Mouse (Mus musculus): ENCODE results near the gene Akr1c6. TPM values are rescaled to one million over a fixed set of nuclear protein-coding genes. Genes with fewer than 3 reads are reported as not detected.

The Akr1c6 gene
- polyA plus RNA-seq, 1 experiment from 2014 or later = not detected

DNA sequence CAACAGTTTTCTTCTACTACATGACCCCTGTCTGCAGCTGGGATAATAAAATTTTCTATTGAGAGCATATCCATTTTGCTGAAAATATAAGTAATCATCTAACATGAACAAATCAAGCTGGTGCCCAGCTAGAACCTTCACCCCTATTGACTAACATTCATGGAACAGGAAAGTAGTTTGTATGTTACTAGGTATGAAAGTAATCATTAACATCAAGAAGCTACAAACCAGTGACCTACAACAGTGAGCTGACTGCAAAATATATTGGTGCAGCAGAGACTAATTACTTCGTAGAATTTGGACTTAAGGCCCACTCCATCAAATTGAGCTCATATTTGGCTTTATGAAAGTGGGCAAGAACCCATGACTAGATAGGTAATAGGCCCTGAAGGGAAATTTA, 27.3 kb upstream of the Akr1c6 start:
- Histone ChIP-seq H3K27ac (replicated peaks in 1 of 2; ENCODE audit: control insufficient read depth in 1 of 2, insufficient read depth in 1 of 2, low read depth in 2 of 2, low read length in 2 of 2) (no peak overlapping the region), H3K36me3 (ENCODE audit: control insufficient read depth, insufficient read depth, low read length) (no peaks in the 10 kb centered on the region), H3K4me1 (ENCODE audit: control insufficient read depth in 2 of 2, insufficient read depth in 2 of 2, low read length in 2 of 2) (no peaks in the 10 kb centered on the region), H3K9ac (ENCODE audit: low read length) (no peak overlapping the region), H3K4me3 (ENCODE audit: control insufficient read depth in 1 of 2, insufficient read depth in 1 of 2, low read depth in 1 of 2, low read length in 2 of 2) (no peak overlapping the region), H3K4me2 (ENCODE audit: low read length) (no peak overlapping the region), H3K27me3 (ENCODE audit: control insufficient read depth, insufficient read depth, low read length) (no peaks in the 10 kb centered on the region), H3K9me3 (ENCODE audit: control insufficient read depth, low read length) (no peaks in the 10 kb centered on the region)
- 82% methylated on average over 1 of the region's 1 CpGs for WGBS
- ATAC-seq (ENCODE audit: insufficient number of reproducible peaks, insufficient read depth, low FRiP score, low read depth) = no peak

DNA sequence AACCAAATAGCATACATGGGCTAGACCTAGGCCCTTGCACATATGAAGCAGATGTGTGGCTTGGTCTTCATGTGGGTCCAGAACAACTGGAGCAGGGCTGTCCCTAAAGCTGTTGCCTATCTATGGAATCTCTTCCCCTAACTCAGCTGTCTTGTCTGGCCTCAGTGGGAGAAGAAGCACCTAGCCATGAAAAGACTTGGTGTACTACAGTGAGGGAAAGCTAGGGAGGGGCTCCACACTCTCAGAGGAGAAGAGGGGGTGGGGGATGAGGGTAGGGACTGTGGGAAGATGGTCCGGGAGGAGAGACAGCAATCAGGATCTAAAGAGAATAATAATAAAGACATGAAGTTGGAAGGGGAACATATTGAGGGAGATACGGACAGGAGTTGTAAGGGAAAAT, 5.5 kb upstream of the Akr1c6 start:
- Histone ChIP-seq H3K27me3 (ENCODE audit: control insufficient read depth, insufficient read depth, low read length) (no peaks in the 10 kb centered on the region), H3K4me2 (ENCODE audit: low read length) (no peak overlapping the region), H3K36me3 (ENCODE audit: control insufficient read depth, insufficient read depth, low read length) (no peaks in the 10 kb centered on the region), H3K4me1 (ENCODE audit: control insufficient read depth in 2 of 2, insufficient read depth in 2 of 2, low read length in 2 of 2) (no peaks in the 10 kb centered on the region), H3K9ac (ENCODE audit: low read length) (no peak overlapping the region), H3K9me3 (ENCODE audit: control insufficient read depth, low read length) (no peaks in the 10 kb centered on the region), H3K27ac (replicated peaks in 1 of 2; ENCODE audit: control insufficient read depth in 1 of 2, insufficient read depth in 1 of 2, low read depth in 2 of 2, low read length in 2 of 2) (no peak overlapping the region), H3K4me3 (ENCODE audit: control insufficient read depth in 1 of 2, insufficient read depth in 1 of 2, low read depth in 1 of 2, low read length in 2 of 2) (no peak overlapping the region)
- no peak for ATAC-seq (ENCODE audit: insufficient number of reproducible peaks, insufficient read depth, low FRiP score, low read depth)
- WGBS = 85% methylated on average over 2 of the region's 2 CpGs

- H3K4me3 ChIP-seq (ENCODE audit: control insufficient read depth in 1 of 2, insufficient read depth in 1 of 2, low read depth in 1 of 2, low read length in 2 of 2) = no peak overlapping the region
- H3K36me3 ChIP-seq (ENCODE audit: control insufficient read depth, insufficient read depth, low read length) = no peaks in the 10 kb centered on the region
- no peaks in the 10 kb centered on the region for H3K4me1 ChIP-seq (ENCODE audit: control insufficient read depth in 2 of 2, insufficient read depth in 2 of 2, low read length in 2 of 2)
- 60% methylated on average over 2 of the region's 2 CpGs for WGBS
- no peak overlapping the region for H3K27ac ChIP-seq (replicated peaks in 1 of 2; ENCODE audit: control insufficient read depth in 1 of 2, insufficient read depth in 1 of 2, low read depth in 2 of 2, low read length in 2 of 2)
- ATAC-seq (ENCODE audit: insufficient number of reproducible peaks, insufficient read depth, low FRiP score, low read depth) = no peak
- no peaks in the 10 kb centered on the region for H3K9me3 ChIP-seq (ENCODE audit: control insufficient read depth, low read length)
- no peaks in the 10 kb centered on the region for H3K27me3 ChIP-seq (ENCODE audit: control insufficient read depth, insufficient read depth, low read length)
- no peak overlapping the region for H3K4me2 ChIP-seq (ENCODE audit: low read length)
- H3K9ac ChIP-seq (ENCODE audit: low read length) = no peak overlapping the region
Observed at GRCm38 (mm10) chr13:4429034-4429433, 5.1 kb upstream of the Akr1c6 start.

DNA sequence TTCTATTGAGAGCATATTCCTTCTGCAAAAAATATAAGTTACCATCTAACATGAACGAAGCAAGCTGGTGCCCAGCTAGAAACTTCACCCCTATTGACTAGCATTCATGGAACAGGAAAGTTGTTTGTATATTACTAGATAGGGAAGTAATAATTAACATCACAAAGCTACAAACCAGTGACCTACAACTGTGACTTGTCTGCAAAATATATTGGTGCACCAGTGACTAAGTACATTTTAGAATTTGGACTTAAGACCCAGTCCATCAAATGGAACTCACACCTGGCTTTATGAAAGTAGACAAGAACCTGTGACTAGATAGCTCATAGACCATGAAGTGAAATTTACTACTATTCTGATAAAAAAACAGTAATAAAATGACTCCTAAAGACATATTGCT, 3.0 kb upstream of the Akr1c6 start:
- Histone ChIP-seq H3K9me3 (ENCODE audit: control insufficient read depth, low read length) (no peaks in the 10 kb centered on the region), H3K27ac (replicated peaks in 1 of 2; ENCODE audit: control insufficient read depth in 1 of 2, insufficient read depth in 1 of 2, low read depth in 2 of 2, low read length in 2 of 2) (no peak overlapping the region), H3K27me3 (ENCODE audit: control insufficient read depth, insufficient read depth, low read length) (no peaks in the 10 kb centered on the region), H3K4me1 (ENCODE audit: control insufficient read depth in 2 of 2, insufficient read depth in 2 of 2, low read length in 2 of 2) (no peaks in the 10 kb centered on the region), H3K36me3 (ENCODE audit: control insufficient read depth, insufficient read depth, low read length) (no peaks in the 10 kb centered on the region), H3K9ac (ENCODE audit: low read length) (no peak overlapping the region), H3K4me2 (ENCODE audit: low read length) (no peak overlapping the region), H3K4me3 (ENCODE audit: control insufficient read depth in 1 of 2, insufficient read depth in 1 of 2, low read depth in 1 of 2, low read length in 2 of 2) (no peak overlapping the region)
- WGBS = 79% methylated on average over 1 of the region's 1 CpGs
- ATAC-seq (ENCODE audit: insufficient number of reproducible peaks, insufficient read depth, low FRiP score, low read depth) = no peak

DNA sequence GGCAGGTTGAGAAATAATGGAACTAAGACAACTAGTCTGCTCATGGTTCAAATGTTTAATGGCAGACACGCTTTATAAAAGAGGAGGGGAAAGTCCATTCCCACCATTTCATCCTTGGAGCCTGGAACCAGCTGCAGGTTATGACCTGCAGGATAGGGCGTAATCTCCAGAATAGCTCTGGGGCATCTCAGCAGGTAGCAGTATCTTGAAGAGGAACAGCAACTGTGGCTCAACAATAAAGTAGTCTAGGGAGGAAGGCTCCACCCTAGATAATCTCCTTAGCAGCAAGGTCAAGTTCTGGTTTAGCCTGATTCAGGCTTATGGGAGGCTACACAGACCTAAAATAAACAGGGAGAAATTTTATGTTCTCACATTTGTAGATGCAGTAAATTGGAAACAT, 31.5 kb downstream of the Akr1c6 start:
- Histone ChIP-seq H3K4me2 (ENCODE audit: low read length) (no peak overlapping the region), H3K9ac (ENCODE audit: low read length) (no peak overlapping the region), H3K4me3 (ENCODE audit: control insufficient read depth in 1 of 2, insufficient read depth in 1 of 2, low read depth in 1 of 2, low read length in 2 of 2) (no peak overlapping the region), H3K36me3 (ENCODE audit: control insufficient read depth, insufficient read depth, low read length) (no peaks in the 10 kb centered on the region), H3K9me3 (ENCODE audit: control insufficient read depth, low read length) (no peaks in the 10 kb centered on the region), H3K27me3 (ENCODE audit: control insufficient read depth, insufficient read depth, low read length) (no peaks in the 10 kb centered on the region), H3K4me1 (ENCODE audit: control insufficient read depth in 2 of 2, insufficient read depth in 2 of 2, low read length in 2 of 2) (no peaks in the 10 kb centered on the region), H3K27ac (replicated peaks in 1 of 2; ENCODE audit: control insufficient read depth in 1 of 2, insufficient read depth in 1 of 2, low read depth in 2 of 2, low read length in 2 of 2) (no peak overlapping the region)
- WGBS = 78% methylated on average over 2 of the region's 2 CpGs
- ATAC-seq (ENCODE audit: insufficient number of reproducible peaks, insufficient read depth, low FRiP score, low read depth) = no peak

DNA sequence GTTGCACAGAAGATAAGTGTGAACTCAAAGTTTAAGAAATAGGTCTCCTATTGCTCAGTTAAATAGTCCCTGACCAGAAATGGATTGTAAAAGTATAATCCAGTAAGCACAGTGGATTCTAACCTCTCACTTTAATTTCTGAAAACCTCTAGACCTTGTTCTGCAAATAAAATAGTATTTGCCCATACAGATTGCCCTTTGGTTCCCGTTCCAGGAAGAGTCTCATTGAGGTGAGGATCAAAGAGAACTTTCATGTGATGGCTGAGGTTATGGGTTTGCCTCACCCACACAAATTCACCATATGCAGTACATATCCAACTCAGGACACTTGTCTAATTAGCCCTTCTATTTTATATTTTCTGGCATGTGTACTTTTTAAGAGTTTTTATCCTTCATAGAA, 33.8 kb downstream of the Akr1c6 start:
- no peaks in the 10 kb centered on the region for H3K9me3 ChIP-seq (ENCODE audit: control insufficient read depth, low read length)
- no peaks in the 10 kb centered on the region for H3K4me1 ChIP-seq (ENCODE audit: control insufficient read depth in 2 of 2, insufficient read depth in 2 of 2, low read length in 2 of 2)
- ATAC-seq (ENCODE audit: insufficient number of reproducible peaks, insufficient read depth, low FRiP score, low read depth) = no peak
- H3K9ac ChIP-seq (ENCODE audit: low read length) = no peak overlapping the region
- H3K4me2 ChIP-seq (ENCODE audit: low read length) = no peak overlapping the region
- H3K27ac ChIP-seq (replicated peaks in 1 of 2; ENCODE audit: control insufficient read depth in 1 of 2, insufficient read depth in 1 of 2, low read depth in 2 of 2, low read length in 2 of 2) = no peak overlapping the region
- H3K36me3 ChIP-seq (ENCODE audit: control insufficient read depth, insufficient read depth, low read length) = no peaks in the 10 kb centered on the region
- H3K4me3 ChIP-seq (ENCODE audit: control insufficient read depth in 1 of 2, insufficient read depth in 1 of 2, low read depth in 1 of 2, low read length in 2 of 2) = no peak overlapping the region
- no peaks in the 10 kb centered on the region for H3K27me3 ChIP-seq (ENCODE audit: control insufficient read depth, insufficient read depth, low read length)
- 67% methylated on average over 1 of the region's 1 CpGs for WGBS

Other genes with a start within 250 kb of the Akr1c6 start
- 1.2 and 2.8 TPM in 2 replicates for gene Akr1c13, start 243.2 kb upstream of the Akr1c6 start, polyA plus RNA-seq (2014; fragmentation: Nextera tagmentation; extraction: Ambion mirVana)
- 1.4 and 1.6 TPM in 2 replicates for gene Akr1c19, start 205.6 kb upstream of the Akr1c6 start, polyA plus RNA-seq (2014; fragmentation: Nextera tagmentation; extraction: Ambion mirVana)
- 0.42 and 0.85 TPM in 2 replicates for gene Akr1c12, start 154.9 kb upstream of the Akr1c6 start, polyA plus RNA-seq (2014; fragmentation: Nextera tagmentation; extraction: Ambion mirVana)
- gene Akr1c20, start 89.0 kb downstream of the Akr1c6 start, polyA plus RNA-seq (2014; fragmentation: Nextera tagmentation; extraction: Ambion mirVana) = not detected in 2 replicates
- not detected in 2 replicates for gene Akr1c21, start 139.8 kb downstream of the Akr1c6 start, polyA plus RNA-seq (2014; fragmentation: Nextera tagmentation; extraction: Ambion mirVana)
- 44.9 and 49.5 TPM in 2 replicates for gene Akr1e1, start 174.9 kb downstream of the Akr1c6 start, polyA plus RNA-seq (2014; fragmentation: Nextera tagmentation; extraction: Ambion mirVana)

Measured in heart, embryonic 14.5 days (tissue).